In genomic region chr4:136960581-136960980, GRCm38 (mm10) we compare ENCODE assay signal across 21 mouse cellular contexts. TPM values are rescaled to one million over a fixed set of nuclear protein-coding genes. Genes with fewer than 3 reads are reported as not detected.
DNase-seq lines count a peak whose midpoint lies in the region; ATAC-seq and TF ChIP-seq lines count a peak whose summit lies in the region.
"Had no signal": no experiment of that assay in that cellular context is flagged by ENCODE, and none has a peak within 500 bp of the region (broad histone marks: within the 10 kb centered on the region; RNA-seq: fewer than 3 reads in every experiment).

No protein-coding gene starts in this region.

- peak; percentile 64 for DNase-seq in kidney, postnatal 10 days
- no peak for DNase-seq in lung, adult 2 months
- no peak for DNase-seq in midbrain, embryonic 10.5 days (ENCODE audit: low spot score)
- no peak for DNase-seq in spleen, adult 18-20 months
- DNase-seq: cerebellum, adult 11-12 months; cerebellum, adult 9-11 months; cerebellum, postnatal 36 days; gastrocnemius, postnatal 10 days; heart, adult 18-20 months; heart, postnatal 10 days; heart, postnatal 4 days had no signal

- H3K36me3 ChIP-seq in kidney, embryonic 15.5 days = no peaks in the 10 kb centered on the region
- no peaks in the 10 kb centered on the region for H3K36me3 ChIP-seq in lung, embryonic 15.5 days
- H3K36me3 ChIP-seq in midbrain, embryonic 10.5 days = no peaks in the 10 kb centered on the region
- H3K36me3 ChIP-seq in midbrain, embryonic 15.5 days (replicated peaks) = no peaks in the 10 kb centered on the region
- H3K36me3 ChIP-seq: embryonic facial prominence, embryonic 13.5 days; forebrain, embryonic 12.5 days; heart, embryonic 10.5 days had no signal

- H3K4me3 ChIP-seq in kidney, embryonic 15.5 days (replicated peaks) = no peak overlapping the region
- no peak overlapping the region for H3K4me3 ChIP-seq in lung, embryonic 15.5 days
- no peak overlapping the region for H3K4me3 ChIP-seq in lung, adult 2 months (replicated peaks; ENCODE audit: extremely low read depth, low read depth, low read length)
- H3K4me3 ChIP-seq in midbrain, embryonic 10.5 days = no peak overlapping the region
- no peak overlapping the region for H3K4me3 ChIP-seq in midbrain, embryonic 15.5 days
- H3K4me3 ChIP-seq: embryonic facial prominence, embryonic 13.5 days; forebrain, embryonic 12.5 days; heart, embryonic 10.5 days had no signal

- H3K27ac ChIP-seq in kidney, embryonic 15.5 days = no peak overlapping the region
- H3K27ac ChIP-seq in lung, embryonic 15.5 days = no peak overlapping the region
- 0 out of 2 replicates have a peak overlapping the region, but pooled peaks have one; percentile 23 for H3K27ac ChIP-seq in midbrain, embryonic 10.5 days (replicated peaks)
- H3K27ac ChIP-seq in midbrain, embryonic 15.5 days = no peak overlapping the region
- H3K27ac ChIP-seq: embryonic facial prominence, embryonic 13.5 days; forebrain, embryonic 12.5 days; heart, embryonic 10.5 days had no signal

- H3K4me2 ChIP-seq in kidney, embryonic 15.5 days = no peak overlapping the region
- H3K4me2 ChIP-seq in lung, embryonic 15.5 days = no peak overlapping the region
- no peak overlapping the region for H3K4me2 ChIP-seq in midbrain, embryonic 15.5 days
- H3K4me2 ChIP-seq: embryonic facial prominence, embryonic 13.5 days; forebrain, embryonic 12.5 days had no signal

- H3K4me1 ChIP-seq in kidney, embryonic 15.5 days = peaks cover 40% of the 10 kb centered on the region
- H3K4me1 ChIP-seq in lung, embryonic 15.5 days = peaks cover 39% of the 10 kb centered on the region
- H3K4me1 ChIP-seq in lung, adult 2 months (ENCODE audit: control insufficient read depth, insufficient read depth, low read length) = no peaks in the 10 kb centered on the region
- peaks cover 86% of the 10 kb centered on the region for H3K4me1 ChIP-seq in midbrain, embryonic 10.5 days
- peaks cover 35% of the 10 kb centered on the region for H3K4me1 ChIP-seq in midbrain, embryonic 15.5 days

- H3K27me3 ChIP-seq in kidney, embryonic 15.5 days = peaks cover 89% of the 10 kb centered on the region
- H3K27me3 ChIP-seq in lung, embryonic 15.5 days = peaks cover 82% of the 10 kb centered on the region
- peaks cover 100% of the 10 kb centered on the region for H3K27me3 ChIP-seq in midbrain, embryonic 10.5 days (ENCODE audit: low read depth, poor library complexity, severe bottlenecking)
- peaks cover 67% of the 10 kb centered on the region for H3K27me3 ChIP-seq in midbrain, embryonic 15.5 days (replicated peaks)

- 22% methylated on average over 9 of the region's 9 CpGs for WGBS in kidney, embryonic 15.5 days
- WGBS in lung, embryonic 15.5 days = 31% methylated on average over 9 of the region's 9 CpGs
- 24% methylated on average over 9 of the region's 9 CpGs for WGBS in lung, adult 2 months
- WGBS in midbrain, embryonic 10.5 days = 86% methylated on average over 9 of the region's 9 CpGs
- WGBS in midbrain, embryonic 15.5 days = 80% methylated on average over 9 of the region's 9 CpGs

- TF ChIP-seq POLR2A in lung, adult 2 months (IDR thresholded peaks at IDR 0.05; ENCODE audit: borderline replicate concordance, extremely low read depth, low read depth, low read length) = no peak

- no peak overlapping the region for H3K9ac ChIP-seq in kidney, embryonic 15.5 days
- no peak overlapping the region for H3K9ac ChIP-seq in lung, embryonic 15.5 days
- H3K9ac ChIP-seq in midbrain, embryonic 15.5 days = no peak overlapping the region
- H3K9ac ChIP-seq: embryonic facial prominence, embryonic 13.5 days; forebrain, embryonic 12.5 days had no signal

- no peak for ATAC-seq in kidney, embryonic 15.5 days (replicated peaks; ENCODE audit: low FRiP score)
- ATAC-seq in lung, embryonic 15.5 days (ENCODE audit: borderline replicate concordance, extremely low read depth, low FRiP score, low TSS enrichment) = peak; percentile 30
- ATAC-seq in midbrain, embryonic 15.5 days (replicated peaks) = no peak
- ATAC-seq: activated CD4-positive, CD25-positive, alpha-beta regulatory T cell, adult 4 months; forebrain, embryonic 16.5 days; Patski had no signal

- TF ChIP-seq CTCF in lung, adult 2 months (IDR thresholded peaks at IDR 0.05; ENCODE audit: insufficient read depth, low read length) = no peak

- H3K9me3 ChIP-seq in kidney, embryonic 15.5 days (replicated peaks) = no peaks in the 10 kb centered on the region
- H3K9me3 ChIP-seq in lung, embryonic 15.5 days = no peaks in the 10 kb centered on the region
- H3K9me3 ChIP-seq in midbrain, embryonic 10.5 days (replicated peaks) = no peaks in the 10 kb centered on the region
- H3K9me3 ChIP-seq in midbrain, embryonic 15.5 days = no peaks in the 10 kb centered on the region
- H3K9me3 ChIP-seq: embryonic facial prominence, embryonic 13.5 days; forebrain, embryonic 12.5 days; heart, embryonic 10.5 days had no signal

RNA-seq across cellular contexts. Expression of gene Epha8, which starts 4.0 kb away (rescaled TPM):
- 0.19 and 0.21 TPM in 2 replicates for polyA plus RNA-seq in kidney, embryonic 15.5 days (2015; fragmentation: Nextera tagmentation; extraction: Ambion mirVana)
- polyA plus RNA-seq in lung, embryonic 15.5 days (2015; fragmentation: Nextera tagmentation; extraction: Ambion mirVana) = 0.06 and 0.34 TPM in 2 replicates
- 0.05 and 0.16 TPM in 2 replicates for polyA plus RNA-seq in lung, adult 2 months (2012; rRNA removed)
- 3.9 and 6.9 TPM in 2 replicates for polyA plus RNA-seq in midbrain, embryonic 10.5 days (2016; fragmentation: Nextera tagmentation; extraction: Ambion mirVana)
- 20.5 and 23.1 TPM in 2 replicates for polyA plus RNA-seq in midbrain, embryonic 15.5 days (2015; fragmentation: Nextera tagmentation; extraction: Ambion mirVana)
- polyA plus RNA-seq: activated CD4-positive, CD25-positive, alpha-beta regulatory T cell, adult 4 months; heart, embryonic 14.5 days; Patski had no signal
